Mouse (Mus musculus) MEL (cell line): ENCODE data around the gene Ppp1r10. TPM values are rescaled to one million over a fixed set of nuclear protein-coding genes. Genes with fewer than 3 reads are reported as not detected.
A peak's percentile ranks its signal among the peaks of the same experiment; 100 is the strongest.

Experiments
- DNase-seq: peaks from one replicate; pipeline ENCODE4 v3.0.0; 2011; ENCODE audit warnings: low read depth, low spot score
- H3K27ac ChIP-seq: 2 replicates; pipeline ENCODE4 v1.5.1; 2012; ENCODE audit warnings: low read depth, mild to moderate bottlenecking, control low read depth, low read length, moderate library complexity; ENCODE audit not compliant: control insufficient read depth
- H3K27me3 ChIP-seq, 2 experiments: fragments of 150-350 bp in 1 of 2; sonication (generic) in 1 of 2; 2 replicates each; pipeline ENCODE4 v1.6.1; 2012; ENCODE audit warnings: low read length in 2 of 2, mild to moderate bottlenecking in 2 of 2, improper control_type of control experiment in 1 of 2, moderate library complexity in 1 of 2; ENCODE audit not compliant: insufficient read depth in 2 of 2, control insufficient read depth in 1 of 2
- H3K36me3 ChIP-seq, 2 experiments: 2 replicates each; pipeline ENCODE4 v1.6.1; 2012 to 2014; ENCODE audit warnings: low read length in 2 of 2, improper control_type of control experiment in 1 of 2, inconsistent platforms in 1 of 2, mild to moderate bottlenecking in 1 of 2; ENCODE audit not compliant: insufficient read depth in 2 of 2, control insufficient read depth in 1 of 2
- H3K4me1 ChIP-seq, 2 experiments: fragments of 150-350 bp in 1 of 2; sonication (generic) in 1 of 2; 2 replicates each; pipeline ENCODE4 v1.6.1; 2012; ENCODE audit warnings: low read length in 2 of 2, improper control_type of control experiment in 1 of 2, mild to moderate bottlenecking in 1 of 2; ENCODE audit not compliant: insufficient read depth in 2 of 2, control insufficient read depth in 1 of 2
- H3K4me3 ChIP-seq, 2 experiments: fragments of 150-350 bp in 1 of 2; sonication (generic) in 1 of 2; 2 replicates each; pipeline ENCODE4 v1.5.1; 2012; ENCODE audit warnings: low read depth in 2 of 2, low read length in 2 of 2, mild to moderate bottlenecking in 2 of 2, moderate library complexity in 2 of 2, control low read depth in 1 of 2, improper control_type of control experiment in 1 of 2; ENCODE audit not compliant: control insufficient read depth in 1 of 2, insufficient read depth in 1 of 2
- H3K79me2 ChIP-seq: 2 replicates; pipeline ENCODE4 v1.6.1; 2012; ENCODE audit warnings: mild to moderate bottlenecking, low read length, moderate library complexity; ENCODE audit not compliant: control insufficient read depth, poor library complexity, insufficient read depth
- H3K9ac ChIP-seq: 2 replicates; pipeline ENCODE4 v1.6.1; 2012; ENCODE audit warnings: low read depth, mild to moderate bottlenecking, control low read depth, low read length, moderate library complexity; ENCODE audit not compliant: control insufficient read depth, poor library complexity, severe bottlenecking
- H3K9me3 ChIP-seq: fragments of 150-350 bp; sonication (generic); replicated peaks from 2 replicates; pipeline ENCODE4 v1.6.1; 2012; ENCODE audit warnings: mild to moderate bottlenecking, low read length, improper control_type of control experiment, moderate library complexity; ENCODE audit not compliant: insufficient read depth
- BHLHE40 ChIP-seq: IDR thresholded peaks from 2 replicates; pipeline ENCODE4 v1.6.1; 2012; ENCODE audit warnings: low read depth, mild to moderate bottlenecking, inconsistent platforms, low read length, improper control_type of control experiment, borderline replicate concordance
- CHD1 ChIP-seq: IDR thresholded peaks from 2 replicates; pipeline ENCODE4 v1.6.1; 2012; ENCODE audit warnings: low read depth, mild to moderate bottlenecking, inconsistent platforms, low read length, improper control_type of control experiment
- CHD2 ChIP-seq: IDR thresholded peaks from 2 replicates; pipeline ENCODE4 v1.6.1; 2011; ENCODE audit warnings: low read length, improper control_type of control experiment
- CTCF ChIP-seq, 3 experiments: IDR thresholded peaks in 2 of 3; conservative IDR thresholded peaks in 1 of 3; 2 replicates each; pipeline ENCODE4 v1.5.1; 2011 to 2012; ENCODE audit warnings: low read length in 3 of 3, low read depth in 2 of 3, mild to moderate bottlenecking in 2 of 3, improper control_type of control experiment in 1 of 3, inconsistent platforms in 1 of 3, mixed read lengths in 1 of 3, moderate library complexity in 1 of 3; ENCODE audit not compliant: control insufficient read depth in 1 of 3, insufficient read depth in 1 of 3, poor library complexity in 1 of 3, severe bottlenecking in 1 of 3
- ETS1 ChIP-seq: IDR thresholded peaks from 2 replicates; pipeline ENCODE4 v1.6.1; 2012; ENCODE audit warnings: low read depth, mild to moderate bottlenecking, inconsistent platforms, low read length, improper control_type of control experiment, moderate library complexity
- GABPA ChIP-seq: IDR thresholded peaks from 2 replicates; pipeline ENCODE4 v1.6.1; 2012; ENCODE audit warnings: low read depth, mild to moderate bottlenecking, inconsistent platforms, low read length, improper control_type of control experiment, moderate library complexity
- JUND ChIP-seq: IDR thresholded peaks from 2 replicates; pipeline ENCODE4 v1.6.1; 2011; ENCODE audit warnings: low read depth, mild to moderate bottlenecking, improper control_type of control experiment, low read length
- KAT2A ChIP-seq: conservative IDR thresholded peaks from 2 replicates; pipeline ENCODE4 v1.6.1; 2012; ENCODE audit warnings: low read depth, low read length, improper control_type of control experiment, inconsistent platforms
- MAFK ChIP-seq: IDR thresholded peaks from 2 replicates; pipeline ENCODE4 v1.6.1; 2011; ENCODE audit warnings: low read depth, mild to moderate bottlenecking, low read length, improper control_type of control experiment, borderline replicate concordance
- MAX ChIP-seq: IDR thresholded peaks from 2 replicates; pipeline ENCODE4 v1.6.1; 2011; ENCODE audit warnings: low read length, improper control_type of control experiment
- MAZ ChIP-seq: IDR thresholded peaks from 2 replicates; pipeline ENCODE4 v1.6.1; 2012; ENCODE audit warnings: low read depth, mild to moderate bottlenecking, inconsistent platforms, low read length, improper control_type of control experiment
- MEF2A ChIP-seq: IDR thresholded peaks from 2 replicates; pipeline ENCODE4 v1.6.1; 2014; ENCODE audit warnings: low read depth, mild to moderate bottlenecking, inconsistent platforms, low read length, improper control_type of control experiment; ENCODE audit not compliant: poor library complexity, insufficient replicate concordance, severe bottlenecking; ENCODE audit errors: extremely low read depth
- MXI1 ChIP-seq: IDR thresholded peaks from 2 replicates; pipeline ENCODE4 v1.6.1; 2011; ENCODE audit warnings: mild to moderate bottlenecking, low read depth, low read length, improper control_type of control experiment
- MYB ChIP-seq: IDR thresholded peaks from 2 replicates; pipeline ENCODE4 v1.6.1; 2011; ENCODE audit warnings: mild to moderate bottlenecking, low read depth, low read length, improper control_type of control experiment
- MYC ChIP-seq: IDR thresholded peaks from 2 replicates; pipeline ENCODE4 v1.6.1; 2011; ENCODE audit warnings: low read depth, mild to moderate bottlenecking, low read length, improper control_type of control experiment, moderate library complexity
- NRF1 ChIP-seq: IDR thresholded peaks from 2 replicates; pipeline ENCODE4 v1.6.1; 2014; ENCODE audit warnings: low read depth, mild to moderate bottlenecking, inconsistent platforms, low read length, improper control_type of control experiment, moderate library complexity; ENCODE audit not compliant: poor library complexity, insufficient read depth, severe bottlenecking
- POLR2AphosphoS2 ChIP-seq: IDR thresholded peaks from 2 replicates; pipeline ENCODE4 v1.6.1; 2011; ENCODE audit warnings: low read length, improper control_type of control experiment
- POLR2AphosphoS5 ChIP-seq: IDR thresholded peaks from 2 replicates; pipeline ENCODE4 v1.6.1; 2012; ENCODE audit warnings: low read depth, borderline replicate concordance, mild to moderate bottlenecking, inconsistent platforms, low read length, moderate library complexity, mixed read lengths
- RAD21 ChIP-seq: IDR thresholded peaks from 2 replicates; pipeline ENCODE4 v1.6.1; 2011; ENCODE audit warnings: mild to moderate bottlenecking, low read depth, low read length, improper control_type of control experiment
- RCOR1 ChIP-seq: IDR thresholded peaks from 2 replicates; pipeline ENCODE4 v1.6.1; 2012; ENCODE audit warnings: low read depth, mild to moderate bottlenecking, inconsistent platforms, low read length, improper control_type of control experiment
- SIN3A ChIP-seq: IDR thresholded peaks from 2 replicates; pipeline ENCODE4 v1.6.1; 2012; ENCODE audit warnings: low read length, improper control_type of control experiment, inconsistent platforms
- SMC3 ChIP-seq: IDR thresholded peaks from 2 replicates; pipeline ENCODE4 v1.6.1; 2011; ENCODE audit warnings: low read depth, low read length, improper control_type of control experiment
- TCF12 ChIP-seq: IDR thresholded peaks from 2 replicates; pipeline ENCODE4 v1.6.1; 2014; ENCODE audit warnings: low read depth, mild to moderate bottlenecking, inconsistent platforms, low read length, improper control_type of control experiment, moderate library complexity
- UBTF ChIP-seq: IDR thresholded peaks from 2 replicates; pipeline ENCODE4 v1.6.1; 2012; ENCODE audit warnings: low read depth, mild to moderate bottlenecking, inconsistent platforms, low read length, improper control_type of control experiment, moderate library complexity, borderline replicate concordance; ENCODE audit not compliant: insufficient read depth
- USF1 ChIP-seq: IDR thresholded peaks from 2 replicates; pipeline ENCODE4 v1.6.1; 2014; ENCODE audit warnings: low read depth, mild to moderate bottlenecking, inconsistent platforms, low read length, improper control_type of control experiment, moderate library complexity
- ZC3H11A ChIP-seq: IDR thresholded peaks from 2 replicates; pipeline ENCODE4 v1.6.1; 2012; ENCODE audit warnings: low read depth, mild to moderate bottlenecking, inconsistent platforms, low read length, improper control_type of control experiment
- ZNF384 ChIP-seq: IDR thresholded peaks from 2 replicates; pipeline ENCODE4 v1.6.1; 2012; ENCODE audit warnings: low read depth, mild to moderate bottlenecking, inconsistent platforms, low read length, improper control_type of control experiment
- polyA plus RNA-seq, 2 experiments: library from polyadenylated mRNA; stranded (reverse) in 1 of 2; unstranded in 1 of 2; fragments of >175 nt in 1 of 2; fragments of >200 nt in 1 of 2; gene quantifications; 2 replicates each; pipeline versions ENCODE4 v1.2.1 to v1.2.4; 2012; ENCODE audit warnings: low replicate concordance in 2 of 2, low read depth in 1 of 2; ENCODE audit not compliant: insufficient read length in 2 of 2, insufficient read depth in 1 of 2, missing spikeins in 1 of 2
- total RNA-seq: library from RNA; depleted of rRNA; stranded (reverse); fragments of 300-350 nt; gene quantifications from 2 replicates; pipeline ENCODE4 v1.2.3, GENCODE M21; 2012

The Ppp1r10 gene
- total and polyA plus RNA-seq, 3 experiments, result 25.3 to 61.4 TPM; not detected in 1

DNA sequence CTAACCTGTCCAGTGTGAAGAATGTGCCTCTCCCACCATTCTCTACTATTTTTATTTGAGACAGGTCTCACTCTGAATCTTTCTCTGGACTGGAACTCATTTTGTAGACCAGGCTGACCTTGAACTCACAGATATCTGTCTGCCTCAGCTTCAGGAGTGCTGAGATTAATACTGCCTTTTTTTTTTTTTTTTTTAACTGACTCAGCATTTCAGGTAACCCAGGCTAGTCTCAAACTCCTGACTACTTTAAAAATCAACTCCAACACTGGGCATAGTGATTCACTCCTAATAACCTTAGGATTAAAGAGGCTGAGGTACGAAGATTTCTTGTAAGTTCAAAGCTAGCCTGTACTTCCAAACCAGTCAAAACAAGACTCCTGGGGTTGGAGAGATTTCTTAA is 10.6 kb upstream of the Ppp1r10 start:
- H3K9me3 ChIP-seq, result no peaks in the 10 kb centered on the region
- TF ChIP-seq RCOR1, result no peak
- TF ChIP-seq ETS1, result no peak
- peak; percentile 61 for TF ChIP-seq ZNF384
- no peak for TF ChIP-seq SIN3A
- TF ChIP-seq ZC3H11A, result no peak
- no peak for TF ChIP-seq MYB
- TF ChIP-seq MAFK, result peak; percentile 69; the same call in 1 of the 2 replicates
- TF ChIP-seq TCF12, result no peak
- no peak for TF ChIP-seq CHD2
- no peak for TF ChIP-seq CHD1
- no peak for TF ChIP-seq KAT2A
- no peak for TF ChIP-seq GABPA
- TF ChIP-seq MAX, result no peak
- TF ChIP-seq JUND, result no peak
- no peak for TF ChIP-seq RAD21
- TF ChIP-seq POLR2AphosphoS2, result no peak
- no peak for TF ChIP-seq MAZ
- H3K4me1 ChIP-seq, result peaks cover 2 to 25% of the 10 kb centered on the region in 2 experiments; a peak in 3 of 4 replicates
- no peak for DNase-seq
- no peaks in the 10 kb centered on the region for H3K27me3 ChIP-seq
- H3K9ac ChIP-seq, result no peak overlapping the region
- no peak overlapping the region for H3K27ac ChIP-seq
- no peak overlapping the region for H3K4me3 ChIP-seq
- H3K79me2 ChIP-seq, result peaks cover 2% of the 10 kb centered on the region; the same call in 1 of the 2 replicates
- peaks cover 1 to 15% of the 10 kb centered on the region in 2 experiments; a peak in 3 of 4 replicates for H3K36me3 ChIP-seq

DNA sequence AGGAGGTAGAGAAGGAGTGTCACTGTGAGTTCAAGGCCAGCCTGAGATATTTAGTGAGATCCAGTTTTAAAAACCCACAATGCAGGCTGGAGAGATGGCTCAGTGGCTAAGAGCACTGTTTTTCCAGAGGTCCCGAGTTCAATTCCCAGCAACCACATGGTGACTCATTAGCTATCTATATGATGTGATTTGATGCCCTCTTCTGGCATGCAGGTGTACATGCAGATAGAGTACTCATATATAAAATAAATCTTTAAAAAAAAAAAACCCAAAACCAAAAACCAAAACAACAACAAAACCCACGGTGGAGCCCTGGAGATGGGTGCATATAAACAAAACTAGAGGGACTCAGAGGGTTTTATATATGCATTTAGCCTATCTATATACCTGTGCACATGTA is 8.6 kb upstream of the Ppp1r10 start:
- Histone ChIP-seq H3K4me1 (peaks cover 0 to 11% of the 10 kb centered on the region in 2 experiments; a peak in 2 of 4 replicates), H3K27ac (no peak overlapping the region), H3K4me3 (no peak overlapping the region), H3K36me3 (peaks cover 1 to 9% of the 10 kb centered on the region in 2 experiments), H3K27me3 (no peaks in the 10 kb centered on the region), H3K9ac (no peak overlapping the region), H3K9me3 (no peaks in the 10 kb centered on the region), H3K79me2 (peaks cover 6% of the 10 kb centered on the region)
- no peak for TF ChIP-seq MYB
- TF ChIP-seq MXI1, result peak; percentile 50
- no peak for TF ChIP-seq USF1
- no peak for TF ChIP-seq NRF1
- no peak for TF ChIP-seq TCF12
- TF ChIP-seq POLR2AphosphoS5, result no peak
- TF ChIP-seq RCOR1, result no peak
- TF ChIP-seq SMC3, result peak; percentile 64
- TF ChIP-seq ZC3H11A, result peak; percentile 68
- no peak for TF ChIP-seq POLR2AphosphoS2
- no peak for TF ChIP-seq MEF2A
- TF ChIP-seq ZNF384, result peak; percentile 83
- TF ChIP-seq BHLHE40, result no peak
- TF ChIP-seq MYC, result peak; percentile 75
- no peak for TF ChIP-seq MAX
- TF ChIP-seq SIN3A, result no peak; the same call in 1 of the 2 replicates
- peak; percentile 63 for TF ChIP-seq RAD21
- no peak for TF ChIP-seq UBTF
- no peak for TF ChIP-seq MAFK
- TF ChIP-seq CTCF (IDR thresholded peaks at IDR 0.05 in 2 of 3, conservative IDR thresholded peaks at IDR 0.05 in 1 of 3; ENCODE audit: control insufficient read depth in 1 of 3, insufficient read depth in 1 of 3, low read depth in 2 of 3, low read length in 3 of 3, poor library complexity in 1 of 3, severe bottlenecking in 1 of 3), result peak; percentile 21 to 56 (median 24); a peak in 3 of 6 replicates
- DNase-seq, result peak; percentile 48
